Mouse (Mus musculus) ES-E14 (cell line): ENCODE data around the gene Prr22. TPM values are rescaled to one million over a fixed set of nuclear protein-coding genes. Genes with fewer than 3 reads are reported as not detected.

Source experiments
- DNase-seq: peaks from one replicate; pipeline ENCODE4 v3.0.0-alpha.2; 2013; ENCODE audit warnings: low read depth, low spot score
- H3K27ac ChIP-seq: 2 replicates; pipeline ENCODE4 v1.5.1; 2012; ENCODE audit warnings: low read depth, mild to moderate bottlenecking, low read length, moderate library complexity, mixed read lengths; ENCODE audit not compliant: poor library complexity, insufficient read depth, severe bottlenecking
- H3K36me3 ChIP-seq: 2 replicates; pipeline ENCODE4 v1.6.1; 2012; ENCODE audit warnings: mild to moderate bottlenecking, low read length, moderate library complexity, mixed read lengths; ENCODE audit not compliant: control insufficient read depth, poor library complexity, insufficient read depth, severe bottlenecking
- H3K4me1 ChIP-seq, 2 experiments: fragments of 150-350 bp in 1 of 2; sonication (generic) in 1 of 2; 2 replicates each; pipeline ENCODE4 v1.6.1; 2012; ENCODE audit warnings: low read length in 2 of 2, mild to moderate bottlenecking in 1 of 2, mixed read lengths in 1 of 2; ENCODE audit not compliant: control insufficient read depth in 2 of 2, insufficient read depth in 2 of 2, poor library complexity in 1 of 2
- H3K4me3 ChIP-seq, 2 experiments: fragments of 150-350 bp in 1 of 2; sonication (generic) in 1 of 2; 2 replicates each; pipeline ENCODE4 v1.5.1; 2012; ENCODE audit warnings: low read length in 2 of 2, low read depth in 1 of 2, mild to moderate bottlenecking in 1 of 2, mixed read lengths in 1 of 2; ENCODE audit not compliant: insufficient read depth in 1 of 2, poor library complexity in 1 of 2, severe bottlenecking in 1 of 2
- H3K9ac ChIP-seq: 2 replicates; pipeline ENCODE4 v1.6.1; 2012; ENCODE audit warnings: low read depth, mild to moderate bottlenecking, low read length, mixed read lengths; ENCODE audit not compliant: poor library complexity, insufficient read depth, severe bottlenecking
- H3K9me3 ChIP-seq: fragments of 150-350 bp; sonication (generic); 2 replicates; pipeline ENCODE4 v1.6.1; 2012; ENCODE audit warnings: low read depth, mild to moderate bottlenecking, low read length; ENCODE audit not compliant: control insufficient read depth, insufficient read depth
- CHD2 ChIP-seq: IDR thresholded peaks from 2 replicates; pipeline ENCODE4 v1.6.1; 2014; ENCODE audit warnings: mild to moderate bottlenecking, low read depth, low read length, inconsistent platforms
- HCFC1 ChIP-seq: IDR thresholded peaks from 2 replicates; pipeline ENCODE4 v1.6.1; 2012; ENCODE audit warnings: low read length, inconsistent platforms, borderline replicate concordance; ENCODE audit not compliant: insufficient read depth
- MAFK ChIP-seq: IDR thresholded peaks from 2 replicates; pipeline ENCODE4 v1.6.1; 2014; ENCODE audit warnings: mild to moderate bottlenecking, low read depth, low read length, inconsistent platforms; ENCODE audit not compliant: insufficient read depth
- ZC3H11A ChIP-seq: IDR thresholded peaks from 2 replicates; pipeline ENCODE4 v1.6.1; 2012; ENCODE audit warnings: low read depth, mild to moderate bottlenecking, inconsistent platforms, low read length, borderline replicate concordance
- ZNF384 ChIP-seq: IDR thresholded peaks from 2 replicates; pipeline ENCODE4 v1.6.1; 2012; ENCODE audit warnings: low read depth, low read length, inconsistent platforms
- in situ Hi-C, 2 experiments: fragments of 600-800 bp; cut with MboI; formaldehyde crosslinking; loops; one replicate each; pipeline ENCODE4 v1.15.1; 2025; ENCODE audit warnings: low sequenced_read_pairs in 2 of 2, inconsistent platforms in 1 of 2; ENCODE audit not compliant: unreplicated experiment in 2 of 2
- total RNA-seq: library from RNA; depleted of rRNA; stranded (reverse); fragments of 300-350 nt; gene quantifications from 2 replicates; pipeline ENCODE4 v1.2.3, GENCODE M21; 2012

The Prr22 gene
- total RNA-seq, 1 experiment = 1.2 TPM

GRCm38 (mm10) chr17:56753452-56753851 lies 16.6 kb upstream of the Prr22 start:
- Histone ChIP-seq H3K36me3 (no peaks in the 10 kb centered on the region), H3K27ac (no peak overlapping the region), H3K9me3 (no peaks in the 10 kb centered on the region), H3K9ac (no peak overlapping the region), H3K4me3 (peak overlapping the region in 1 of 2 experiments; percentile 10; a peak in 1 of 4 replicates), H3K4me1 (peaks cover 0 to 31% of the 10 kb centered on the region in 2 experiments; a peak in 2 of 4 replicates)
- TF ChIP-seq HCFC1 (no peak), MAFK (no peak), ZC3H11A (no peak), ZNF384 (no peak), CHD2 (no peak)
- no peak for DNase-seq
- in situ Hi-C loops = no loop called here

DNA sequence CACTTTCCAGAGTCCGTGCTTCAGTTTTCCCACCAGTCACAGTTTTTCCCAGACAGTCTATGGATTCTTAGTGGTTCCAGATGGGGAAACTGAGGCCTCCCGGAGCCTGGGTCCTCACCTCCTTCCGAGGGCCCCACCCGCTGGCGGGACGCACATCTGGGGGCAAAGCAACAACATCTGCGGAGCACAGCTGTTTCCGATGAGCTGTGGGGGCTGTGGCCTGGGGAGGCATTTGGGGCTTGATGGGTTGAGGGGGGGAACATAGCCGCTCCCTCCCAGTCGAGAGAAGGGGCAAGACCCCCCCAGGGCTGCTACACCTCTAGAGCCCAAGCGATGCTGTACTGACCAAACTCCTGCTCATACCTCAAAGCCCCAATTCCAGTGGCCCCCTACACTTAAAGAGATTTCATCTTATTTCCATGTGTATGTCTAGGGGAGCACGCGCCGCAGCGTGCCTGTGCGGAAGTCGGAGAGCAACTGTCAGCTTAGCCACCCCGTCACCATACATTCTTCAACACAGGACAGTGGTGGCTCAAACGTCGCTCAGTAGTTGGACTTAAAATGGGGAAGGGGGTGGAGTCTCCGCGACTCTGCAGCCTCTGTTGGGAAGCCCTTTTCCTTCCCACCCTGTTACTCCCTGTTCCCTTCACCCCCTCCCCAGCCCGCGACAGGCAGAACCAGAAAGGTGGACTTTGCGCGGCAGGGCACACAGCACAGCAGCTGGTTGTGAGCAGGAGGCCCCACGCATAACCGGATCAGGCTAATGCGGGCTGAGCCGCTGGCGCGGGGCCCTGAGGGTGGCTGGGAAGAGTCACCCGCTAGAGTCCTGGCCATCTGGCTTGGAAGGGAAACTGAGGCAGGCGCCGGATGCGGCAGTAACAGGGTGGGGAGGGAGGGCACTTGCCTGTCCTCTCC lies 15.5 kb upstream of the Prr22 start:
- Histone ChIP-seq H3K4me3 (peak overlapping the region in 1 of 2 experiments; percentile 22; a peak in 2 of 4 replicates), H3K4me1 (peaks cover 0 to 32% of the 10 kb centered on the region in 2 experiments; a peak in 2 of 4 replicates), H3K9ac (no peak overlapping the region), H3K36me3 (no peaks in the 10 kb centered on the region), H3K27ac (no peak overlapping the region), H3K9me3 (no peaks in the 10 kb centered on the region)
- in situ Hi-C loops = no loop called here
- TF ChIP-seq HCFC1 = no peak
- TF ChIP-seq ZC3H11A = no peak
- TF ChIP-seq CHD2 = no peak
- no peak for TF ChIP-seq ZNF384
- TF ChIP-seq MAFK = no peak
- DNase-seq = no peak

DNA sequence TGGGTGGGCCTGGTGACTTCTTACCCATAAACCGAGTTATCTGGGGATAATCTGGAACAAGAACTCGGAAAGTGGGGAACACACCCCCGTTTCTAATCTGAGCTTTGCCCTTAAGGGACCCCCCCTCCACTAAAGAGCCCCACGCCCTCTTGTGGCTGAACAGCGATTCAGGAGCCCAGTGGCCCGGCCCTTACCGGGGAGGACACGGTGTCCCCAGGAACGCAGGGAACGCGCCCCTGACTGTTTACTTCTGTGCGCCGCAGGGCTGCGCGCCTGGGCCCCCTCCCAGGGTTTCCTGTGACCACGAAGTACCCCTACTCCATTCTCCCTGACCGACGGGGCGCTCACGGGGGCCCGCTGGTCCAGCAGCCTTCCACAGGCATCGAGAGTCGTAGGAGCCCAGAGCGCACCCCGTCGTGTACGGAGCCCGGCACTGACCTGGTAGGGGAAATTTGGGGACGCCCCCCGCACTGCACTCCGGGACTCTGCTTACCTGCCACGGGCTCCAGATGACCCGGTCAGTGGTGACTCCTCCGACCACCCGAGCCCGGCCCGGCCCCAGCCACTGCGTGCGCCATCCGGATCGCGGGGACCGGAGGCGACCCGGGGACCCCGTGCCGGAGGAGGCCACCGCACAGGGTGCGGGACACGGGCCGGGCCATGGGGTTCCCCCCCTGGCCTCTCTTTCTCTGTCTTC lies 13.2 kb upstream of the Prr22 start:
- Histone ChIP-seq H3K9ac (peak overlapping the region; percentile 83), H3K27ac (no peak overlapping the region), H3K4me3 (peak overlapping the region; percentile 76 to 83), H3K36me3 (no peaks in the 10 kb centered on the region), H3K4me1 (peaks cover 0 to 33% of the 10 kb centered on the region in 2 experiments; a peak in 2 of 4 replicates), H3K9me3 (no peaks in the 10 kb centered on the region)
- TF ChIP-seq HCFC1 (no peak), ZC3H11A (no peak)
- in situ Hi-C loops = no loop called here
- no peak for DNase-seq

DNA sequence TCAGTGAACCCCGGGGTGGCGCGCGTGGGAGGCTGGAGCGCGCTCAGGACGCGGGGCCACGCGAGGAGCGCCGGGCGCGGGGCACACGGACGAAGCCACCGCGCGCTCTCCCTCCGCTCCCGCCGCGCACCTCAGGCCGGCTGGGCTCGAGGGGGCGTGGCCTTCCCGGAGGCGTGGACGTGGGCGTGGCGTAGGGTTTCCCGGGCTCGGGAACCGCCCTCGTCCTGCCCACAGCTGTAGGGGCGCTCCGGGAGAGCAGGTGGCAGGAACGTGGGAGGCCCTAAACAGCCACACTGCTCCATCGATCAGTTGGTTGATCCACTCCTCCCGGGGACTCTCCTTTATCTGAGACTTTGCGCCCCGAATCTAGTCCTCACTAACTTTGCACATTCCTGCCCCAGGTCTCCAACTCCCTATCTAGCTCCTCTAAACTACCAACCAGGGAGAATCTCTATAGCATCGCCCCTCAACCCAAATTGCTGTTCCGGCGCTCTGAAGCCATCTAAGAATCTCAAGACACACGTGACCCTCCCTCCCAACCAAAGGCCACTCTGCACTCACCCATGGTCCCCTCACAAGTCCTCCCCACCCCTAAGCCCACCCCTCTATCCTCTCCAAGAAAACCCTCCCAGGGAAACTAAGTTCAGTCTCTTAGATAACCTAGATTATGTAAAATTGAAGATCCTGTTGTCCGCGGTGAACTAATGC lies 12.5 kb upstream of the Prr22 start, which contains the start of gene Nrtn:
TSS of gene Nrtn (minus strand) at position 115 of the 708 bp plus-strand sequence.
- 0 out of 2 replicates have a peak within 1 kb of the TSS, but pooled peaks have one; percentile 7 for H3K27ac ChIP-seq
- H3K9me3 ChIP-seq = no peaks in the 10 kb centered on the region
- H3K4me1 ChIP-seq = peaks cover 0 to 27% of the 10 kb centered on the region in 2 experiments; a peak in 2 of 4 replicates
- H3K9ac ChIP-seq = peak within 1 kb of the TSS; percentile 83
- DNase-seq = no peak
- H3K4me3 ChIP-seq = peak within 1 kb of the TSS; percentile 76 to 83
- in situ Hi-C loops = no loop called here
- TF ChIP-seq ZC3H11A (no peak), HCFC1 (no peak), CHD2 (no peak)
- no peaks in the 10 kb centered on the region for H3K36me3 ChIP-seq
